Mouse (Mus musculus) stomach, embryonic 14.5 days (tissue): ENCODE measurements at regions not wholly inside any gene's neighbourhood (a gene's known extent, or its start where the extent isn't known, plus 50 kb on each side); places are given as distances from the start of the nearest gene placed in this dataset.

Experiments
- ATAC-seq: fragments of 200-750 bp; cut with Nextera tagmentation; 2 replicates; pipeline ENCODE4 v1.8.0; 2017; ENCODE audit warnings: low read depth, moderate TSS enrichment; ENCODE audit not compliant: insufficient number of reproducible peaks, insufficient read depth, low FRiP score
- H3K27ac ChIP-seq: fragments of 300-500 bp; sonication (generic); 2 replicates; pipeline ENCODE4 v1.5.1; 2014; ENCODE audit warnings: mild to moderate bottlenecking, low read length, moderate library complexity, mixed read lengths
- H3K27me3 ChIP-seq: fragments of 300-500 bp; sonication (generic); 2 replicates; pipeline ENCODE4 v1.6.1; 2014; ENCODE audit warnings: low read length, control low read depth, mixed read lengths; ENCODE audit not compliant: control insufficient read depth, insufficient read depth
- H3K36me3 ChIP-seq: fragments of 300-500 bp; sonication (generic); 2 replicates; pipeline ENCODE4 v1.6.1; 2014; ENCODE audit warnings: mild to moderate bottlenecking, control low read depth, low read length, moderate library complexity, mixed read lengths; ENCODE audit not compliant: control insufficient read depth, insufficient read depth
- H3K4me1 ChIP-seq: fragments of 300-500 bp; sonication (generic); 2 replicates; pipeline ENCODE4 v1.6.1; 2014; ENCODE audit warnings: low read length, control low read depth, mixed read lengths; ENCODE audit not compliant: control insufficient read depth, insufficient read depth
- H3K4me2 ChIP-seq: fragments of 300-500 bp; sonication (generic); replicated peaks from 2 replicates; pipeline ENCODE4 v1.6.1; 2014; ENCODE audit warnings: low read depth, low read length, control low read depth
- H3K4me3 ChIP-seq: fragments of 300-500 bp; sonication (generic); 2 replicates; pipeline ENCODE4 v1.5.1; 2014; ENCODE audit warnings: low read depth, low read length, control low read depth
- H3K9ac ChIP-seq: fragments of 300-500 bp; sonication (generic); replicated peaks from 2 replicates; pipeline ENCODE4 v1.6.1; 2014; ENCODE audit warnings: low read depth, mild to moderate bottlenecking, control low read depth, low read length, moderate library complexity, mixed read lengths
- H3K9me3 ChIP-seq: fragments of 300-500 bp; sonication (generic); 2 replicates; pipeline ENCODE4 v1.6.1; 2016; ENCODE audit warnings: low read depth, low read length, control low read depth; ENCODE audit not compliant: control insufficient read depth
- WGBS: fragments of 180-500 bp; shearing (Covaris S2); extraction: QIAGEN DNeasy Blood & Tissue Kit; methylation state at CpG from one replicate; pipeline ENCODE4 v1.1.7; 2014; 5-methylcytosine and 5-hydroxymethylcytosine counted together

- 30% methylated on average over 16 of the region's 16 CpGs for WGBS
- Histone ChIP-seq H3K9me3 (no peaks in the 10 kb centered on the region), H3K4me1 (no peaks in the 10 kb centered on the region), H3K27me3 (no peaks in the 10 kb centered on the region), H3K36me3 (no peaks in the 10 kb centered on the region), H3K4me3 (no peak overlapping the region), H3K27ac (no peak overlapping the region), H3K9ac (no peak overlapping the region), H3K4me2 (no peak overlapping the region)
- ATAC-seq: no peak
Measured at GRCm38 (mm10) chr4:35394821-35395582, 169.0 kb upstream of the C9orf72 start.

GRCm38 (mm10) chr4:35375791-35376190 is 149.8 kb upstream of the C9orf72 start:
- Histone ChIP-seq H3K36me3 (no peaks in the 10 kb centered on the region), H3K9me3 (no peaks in the 10 kb centered on the region), H3K9ac (no peak overlapping the region), H3K4me2 (no peak overlapping the region), H3K27me3 (no peaks in the 10 kb centered on the region), H3K27ac (no peak overlapping the region), H3K4me1 (no peaks in the 10 kb centered on the region), H3K4me3 (no peak overlapping the region)
- no peak for ATAC-seq
- WGBS: 72% methylated on average over 4 of the region's 4 CpGs

DNA sequence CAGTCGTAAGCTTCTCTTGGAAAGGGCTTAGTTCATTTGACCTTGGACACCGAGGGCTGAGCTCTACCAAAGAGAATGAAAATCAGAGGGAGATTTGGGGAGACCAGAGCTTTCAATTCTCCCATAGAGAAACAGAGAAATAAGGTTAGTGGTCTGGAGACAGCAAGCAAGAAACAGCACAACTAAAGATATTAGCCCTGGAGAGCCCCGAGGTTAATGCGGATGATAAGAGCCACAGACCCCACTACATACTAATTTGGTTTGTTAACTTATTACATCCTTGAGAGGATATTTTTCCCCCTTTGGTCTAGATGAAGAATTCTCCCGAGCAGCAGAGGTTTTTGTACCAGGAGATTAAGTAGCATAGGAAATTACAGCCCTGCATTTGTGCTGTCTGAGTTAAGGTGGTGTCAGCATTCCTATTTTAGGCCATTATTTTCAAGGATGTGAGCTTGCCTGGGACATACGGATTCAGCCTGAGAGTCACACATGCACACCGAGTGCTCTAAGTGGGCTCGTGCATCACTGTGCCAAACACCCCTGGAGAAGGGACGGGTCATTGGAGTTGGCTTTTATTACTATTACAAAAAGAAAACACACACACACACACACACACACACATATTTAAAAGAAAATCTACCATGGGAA is 147.4 kb upstream of the C9orf72 start:
- Histone ChIP-seq H3K4me1 (no peaks in the 10 kb centered on the region), H3K9me3 (no peaks in the 10 kb centered on the region), H3K27ac (no peak overlapping the region), H3K36me3 (no peaks in the 10 kb centered on the region), H3K9ac (no peak overlapping the region), H3K27me3 (no peaks in the 10 kb centered on the region), H3K4me2 (no peak overlapping the region), H3K4me3 (no peak overlapping the region)
- WGBS: 64% methylated on average over 9 of the region's 9 CpGs
- no peak for ATAC-seq

DNA sequence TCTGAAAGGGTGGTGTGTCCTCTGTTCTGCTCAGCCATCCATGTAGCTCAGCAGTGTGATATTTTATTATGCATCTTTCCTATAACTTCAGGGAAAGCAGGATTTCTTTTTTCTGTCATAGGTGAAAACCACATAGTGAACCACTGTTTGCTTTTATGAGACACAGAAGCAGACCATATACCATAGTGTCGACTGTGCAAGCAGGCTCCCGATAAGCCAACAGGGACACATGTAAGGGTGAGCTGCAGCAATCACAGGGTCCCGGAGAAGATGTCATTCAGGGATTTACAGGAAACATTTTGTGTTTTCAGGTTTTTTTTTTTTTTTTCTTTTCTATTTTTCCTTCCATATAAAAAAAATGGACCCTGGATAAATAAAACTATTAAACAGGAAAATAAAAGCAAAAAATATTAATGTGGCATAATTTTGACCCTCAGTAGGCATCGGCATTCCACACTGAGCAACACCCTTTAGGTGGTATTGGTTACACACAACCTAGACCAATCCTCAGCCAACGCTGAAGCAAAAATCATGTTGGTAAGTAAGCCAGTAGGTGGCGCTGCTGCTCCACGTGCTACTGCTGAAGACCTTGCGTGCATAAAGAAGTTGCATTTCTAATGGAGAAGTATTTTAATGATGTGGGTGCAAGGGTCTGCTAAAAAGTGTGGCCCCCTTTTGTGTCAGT is 146.7 kb upstream of the C9orf72 start:
- no peaks in the 10 kb centered on the region for H3K36me3 ChIP-seq
- 26% methylated on average over 8 of the region's 8 CpGs for WGBS
- H3K4me3 ChIP-seq: no peak overlapping the region
- no peaks in the 10 kb centered on the region for H3K27me3 ChIP-seq
- no peaks in the 10 kb centered on the region for H3K9me3 ChIP-seq
- no peak overlapping the region for H3K9ac ChIP-seq
- no peaks in the 10 kb centered on the region for H3K4me1 ChIP-seq
- no peak overlapping the region for H3K27ac ChIP-seq
- no peak overlapping the region for H3K4me2 ChIP-seq
- ATAC-seq: no peak

DNA sequence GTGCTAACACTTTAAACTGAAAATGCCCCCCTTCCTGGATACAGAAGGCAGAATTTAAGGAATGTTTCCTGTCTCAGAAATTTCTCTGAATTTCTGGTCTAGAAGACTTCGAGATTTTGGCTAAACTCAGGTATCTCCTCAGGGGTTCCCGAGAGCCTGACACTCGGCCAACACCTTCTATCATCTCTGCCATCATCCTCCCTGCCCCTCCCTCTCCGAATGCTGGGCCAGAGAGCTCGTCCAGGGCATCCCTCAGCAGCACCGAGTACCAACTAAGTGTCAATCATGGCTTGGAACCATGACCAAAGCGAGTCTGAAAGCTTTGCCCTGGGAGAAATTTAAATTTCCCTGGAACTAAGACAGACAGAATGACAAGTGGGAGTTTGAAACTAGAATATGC is 138.2 kb upstream of the C9orf72 start:
- H3K36me3 ChIP-seq: no peaks in the 10 kb centered on the region
- no peak overlapping the region for H3K9ac ChIP-seq
- 75% methylated on average over 7 of the region's 7 CpGs for WGBS
- no peak for ATAC-seq
- H3K27ac ChIP-seq: no peak overlapping the region
- H3K4me3 ChIP-seq: no peak overlapping the region
- H3K27me3 ChIP-seq: no peaks in the 10 kb centered on the region
- H3K9me3 ChIP-seq: no peaks in the 10 kb centered on the region
- no peaks in the 10 kb centered on the region for H3K4me1 ChIP-seq
- H3K4me2 ChIP-seq: no peak overlapping the region

GRCm38 (mm10) chr4:35362176-35362575 is 136.2 kb upstream of the C9orf72 start:
- H3K36me3 ChIP-seq: no peaks in the 10 kb centered on the region
- no peaks in the 10 kb centered on the region for H3K9me3 ChIP-seq
- no peaks in the 10 kb centered on the region for H3K4me1 ChIP-seq
- no peak overlapping the region for H3K4me3 ChIP-seq
- no peak for ATAC-seq
- 81% methylated on average over 3 of the region's 3 CpGs for WGBS
- H3K9ac ChIP-seq: no peak overlapping the region
- H3K27me3 ChIP-seq: no peaks in the 10 kb centered on the region
- no peak overlapping the region for H3K27ac ChIP-seq
- no peak overlapping the region for H3K4me2 ChIP-seq

DNA sequence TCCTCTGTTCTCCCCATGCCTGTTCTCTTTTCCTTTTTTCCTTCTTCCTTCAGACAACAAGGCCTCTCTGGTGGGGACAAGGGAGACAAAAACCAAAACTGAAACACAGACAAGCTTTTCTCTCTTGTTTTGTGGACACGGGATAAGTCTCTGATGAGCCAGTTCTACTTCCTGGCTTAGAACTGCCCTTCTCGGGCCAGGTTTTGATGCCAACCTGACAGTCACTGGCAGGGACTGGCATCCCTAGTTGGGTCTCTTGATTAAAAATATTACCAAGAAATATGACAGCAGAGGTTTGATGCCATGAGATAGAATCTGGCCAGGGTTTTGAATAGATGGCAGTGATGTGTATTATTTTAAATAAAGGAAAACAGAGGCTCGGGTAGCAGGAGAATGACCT is 133.4 kb upstream of the C9orf72 start:
- ATAC-seq: no peak
- 87% methylated on average over 3 of the region's 3 CpGs for WGBS

GRCm38 (mm10) chr4:35356904-35357563 is 131.1 kb upstream of the C9orf72 start:
- ATAC-seq: no peak
- no peaks in the 10 kb centered on the region for H3K9me3 ChIP-seq
- H3K36me3 ChIP-seq: no peaks in the 10 kb centered on the region
- H3K27ac ChIP-seq: no peak overlapping the region
- H3K4me3 ChIP-seq: no peak overlapping the region
- H3K4me2 ChIP-seq: no peak overlapping the region
- peaks cover 6% of the 10 kb centered on the region; the same call in 1 of the 2 replicates for H3K4me1 ChIP-seq
- H3K27me3 ChIP-seq: no peaks in the 10 kb centered on the region
- no peak overlapping the region for H3K9ac ChIP-seq
- WGBS: 86% methylated on average over 12 of the region's 12 CpGs

More for the DNA sequence above, 133.4 kb upstream of the C9orf72 start:
- Histone ChIP-seq H3K4me1 (no peaks in the 10 kb centered on the region), H3K36me3 (no peaks in the 10 kb centered on the region), H3K27ac (no peak overlapping the region), H3K27me3 (no peaks in the 10 kb centered on the region), H3K4me3 (no peak overlapping the region), H3K9ac (no peak overlapping the region), H3K9me3 (no peaks in the 10 kb centered on the region), H3K4me2 (no peak overlapping the region)
